Mouse (Mus musculus) hindbrain, embryonic 16.5 days (tissue): ENCODE results near the gene Gpr161. TPM values are rescaled to one million over a fixed set of nuclear protein-coding genes. Genes with fewer than 3 reads are reported as not detected.
A peak's percentile ranks its signal among the peaks of the same experiment; 100 is the strongest.
"Not testable (repeated sequence)": the region's sequence is repeated elsewhere in the genome, so short reads cannot be mapped to it uniquely, and the experiment has no call there.

ENCODE experiments used
- ATAC-seq: fragments of 200-750 bp; cut with Nextera tagmentation; 2 replicates; pipeline ENCODE4 v1.8.0; 2017; ENCODE audit warnings: moderate TSS enrichment, moderate library complexity
- H3K27ac ChIP-seq: fragments of 300-500 bp; sonication (generic); 2 replicates; pipeline ENCODE4 v1.5.1; 2014; ENCODE audit warnings: low read depth, mild to moderate bottlenecking, control low read depth, low read length, moderate library complexity
- H3K27me3 ChIP-seq: fragments of 300-500 bp; sonication (generic); replicated peaks from 2 replicates; pipeline ENCODE4 v1.6.1; 2014; ENCODE audit warnings: low read length; ENCODE audit not compliant: control insufficient read depth, insufficient read depth
- H3K36me3 ChIP-seq: fragments of 300-500 bp; sonication (generic); 2 replicates; pipeline ENCODE4 v1.6.1; 2014; ENCODE audit warnings: mild to moderate bottlenecking, low read length, moderate library complexity, mixed read lengths; ENCODE audit not compliant: control insufficient read depth, insufficient read depth
- H3K4me1 ChIP-seq: fragments of 300-500 bp; sonication (generic); 2 replicates; pipeline ENCODE4 v1.6.1; 2014; ENCODE audit warnings: low read depth, low read length; ENCODE audit not compliant: control insufficient read depth, insufficient read depth
- H3K4me2 ChIP-seq: fragments of 300-500 bp; sonication (generic); 2 replicates; pipeline ENCODE4 v1.6.1; 2014; ENCODE audit warnings: mild to moderate bottlenecking, low read length, control low read depth, moderate library complexity
- H3K4me3 ChIP-seq: fragments of 300-500 bp; sonication (generic); 2 replicates; pipeline ENCODE4 v1.5.1; 2014; ENCODE audit warnings: mild to moderate bottlenecking, low read length, control low read depth, moderate library complexity
- H3K9ac ChIP-seq: fragments of 300-500 bp; sonication (generic); 2 replicates; pipeline ENCODE4 v1.6.1; 2014; ENCODE audit warnings: low read depth, mild to moderate bottlenecking, control low read depth, low read length, moderate library complexity
- H3K9me3 ChIP-seq: fragments of 300-500 bp; sonication (generic); 2 replicates; pipeline ENCODE4 v1.6.1; 2014; ENCODE audit warnings: mild to moderate bottlenecking, low read length, moderate library complexity; ENCODE audit not compliant: control insufficient read depth
- WGBS: fragments of 180-500 bp; shearing (Covaris S2); extraction: QIAGEN DNeasy Blood & Tissue Kit; methylation state at CpG from one replicate; pipeline ENCODE4 v1.1.7; 2014; 5-methylcytosine and 5-hydroxymethylcytosine counted together
- polyA plus RNA-seq: library from polyadenylated mRNA; unstranded; fragments of >200 nt; fragmentation: Nextera tagmentation; extraction: Ambion mirVana; gene quantifications from 2 replicates; pipeline ENCODE4 v1.2.1, GENCODE M21; 2015

Gene Gpr161
- polyA plus RNA-seq, 1 experiment from 2014 or later: 3.3 TPM

GRCm38 (mm10) chr1:165327370-165327769 lies 31.8 kb downstream of the Gpr161 start:
- Histone ChIP-seq H3K9ac (no peak overlapping the region), H3K27ac (no peak overlapping the region), H3K4me2 (no peak overlapping the region), H3K4me3 (no peak overlapping the region), H3K9me3 (no peaks in the 10 kb centered on the region), H3K4me1 (no peaks in the 10 kb centered on the region), H3K27me3 (no peaks in the 10 kb centered on the region), H3K36me3 (peaks cover 6% of the 10 kb centered on the region; the same call in 1 of the 2 replicates)
- 77% methylated on average over 2 of the region's 2 CpGs for WGBS
- ATAC-seq: no peak

GRCm38 (mm10) chr1:165327831-165328230 lies 32.2 kb downstream of the Gpr161 start:
- ATAC-seq: no peak
- H3K36me3 ChIP-seq: peaks cover 5% of the 10 kb centered on the region; the same call in 1 of the 2 replicates
- H3K9ac ChIP-seq: no peak overlapping the region
- WGBS: 89% methylated on average over 5 of the region's 5 CpGs
- no peak overlapping the region for H3K4me2 ChIP-seq
- no peaks in the 10 kb centered on the region for H3K4me1 ChIP-seq
- H3K27me3 ChIP-seq: no peaks in the 10 kb centered on the region
- H3K9me3 ChIP-seq: no peaks in the 10 kb centered on the region
- no peak overlapping the region for H3K4me3 ChIP-seq
- H3K27ac ChIP-seq: no peak overlapping the region

GRCm38 (mm10) chr1:165328384-165329289 lies 33.0 kb downstream of the Gpr161 start:
- H3K36me3 ChIP-seq, H3K4me3 ChIP-seq, H3K9ac ChIP-seq, H3K4me2 ChIP-seq, H3K27ac ChIP-seq, H3K4me1 ChIP-seq, H3K9me3 ChIP-seq, ATAC-seq, H3K27me3 ChIP-seq: not testable (repeated sequence)
- 96% methylated on average over 17 of the region's 17 CpGs for WGBS

GRCm38 (mm10) chr1:165330859-165331258 lies 35.3 kb downstream of the Gpr161 start:
- Histone ChIP-seq H3K9ac (no peak overlapping the region), H3K9me3 (no peaks in the 10 kb centered on the region), H3K27ac (no peak overlapping the region), H3K4me2 (no peak overlapping the region), H3K36me3 (peaks cover 5% of the 10 kb centered on the region; the same call in 1 of the 2 replicates), H3K27me3 (no peaks in the 10 kb centered on the region), H3K4me3 (no peak overlapping the region), H3K4me1 (no peaks in the 10 kb centered on the region)
- no peak for ATAC-seq

GRCm38 (mm10) chr1:165332797-165333196 lies 37.2 kb downstream of the Gpr161 start:
- Histone ChIP-seq H3K27me3 (no peaks in the 10 kb centered on the region), H3K4me1 (no peaks in the 10 kb centered on the region), H3K27ac (no peak overlapping the region), H3K4me2 (no peak overlapping the region), H3K36me3 (peaks cover 3% of the 10 kb centered on the region; the same call in 1 of the 2 replicates), H3K9ac (no peak overlapping the region), H3K9me3 (no peaks in the 10 kb centered on the region), H3K4me3 (no peak overlapping the region)
- 90% methylated on average over 3 of the region's 3 CpGs for WGBS
- no peak for ATAC-seq

- ATAC-seq: no peak
- WGBS: 65% methylated on average over 7 of the region's 7 CpGs
- no peaks in the 10 kb centered on the region for H3K27me3 ChIP-seq
These were observed 46.5 kb downstream of the Gpr161 start for GRCm38 (mm10) chr1:165342126-165342525.

GRCm38 (mm10) chr1:165344453-165344852 lies 48.9 kb downstream of the Gpr161 start:
- Histone ChIP-seq H3K27ac (no peak overlapping the region), H3K9ac (no peak overlapping the region), H3K27me3 (no peaks in the 10 kb centered on the region), H3K4me1 (no peaks in the 10 kb centered on the region), H3K36me3 (no peaks in the 10 kb centered on the region), H3K4me2 (no peak overlapping the region), H3K9me3 (no peaks in the 10 kb centered on the region), H3K4me3 (no peak overlapping the region)
- peak; percentile 68 for ATAC-seq
- 51% methylated on average over 4 of the region's 4 CpGs for WGBS

More at GRCm38 (mm10) chr1:165342126-165342525, 46.5 kb downstream of the Gpr161 start:
- Histone ChIP-seq H3K4me1 (no peaks in the 10 kb centered on the region), H3K36me3 (no peaks in the 10 kb centered on the region), H3K27ac (no peak overlapping the region), H3K9me3 (no peaks in the 10 kb centered on the region), H3K9ac (no peak overlapping the region), H3K4me3 (no peak overlapping the region), H3K4me2 (no peak overlapping the region)

- H3K27ac ChIP-seq: no peak overlapping the region
- no peaks in the 10 kb centered on the region for H3K4me1 ChIP-seq
- no peak overlapping the region for H3K4me3 ChIP-seq
- peaks cover 7% of the 10 kb centered on the region for H3K36me3 ChIP-seq
- no peak overlapping the region for H3K4me2 ChIP-seq
- no peak for ATAC-seq
- H3K9ac ChIP-seq: no peak overlapping the region
- no peaks in the 10 kb centered on the region for H3K9me3 ChIP-seq
- no peaks in the 10 kb centered on the region for H3K27me3 ChIP-seq
These were observed 53.0 kb downstream of the Gpr161 start for GRCm38 (mm10) chr1:165348627-165349026.

GRCm38 (mm10) chr1:165356347-165356746 lies 60.8 kb downstream of the Gpr161 start:
- Histone ChIP-seq H3K9ac (no peak overlapping the region), H3K9me3 (no peaks in the 10 kb centered on the region), H3K4me3 (no peak overlapping the region), H3K27ac (no peak overlapping the region), H3K36me3 (no peaks in the 10 kb centered on the region), H3K4me1 (no peaks in the 10 kb centered on the region), H3K4me2 (no peak overlapping the region), H3K27me3 (no peaks in the 10 kb centered on the region)
- no peak for ATAC-seq
- 79% methylated on average over 2 of the region's 2 CpGs for WGBS
